Mouse (Mus musculus): Measurements from ENCODE around the gene Magi2.
A peak's percentile ranks its signal among the peaks of the same experiment; 100 is the strongest.
"Not testable (repeated sequence)": the region's sequence is repeated elsewhere in the genome, so short reads cannot be mapped to it uniquely, and the experiment has no call there.

Gene Magi2

DNA sequence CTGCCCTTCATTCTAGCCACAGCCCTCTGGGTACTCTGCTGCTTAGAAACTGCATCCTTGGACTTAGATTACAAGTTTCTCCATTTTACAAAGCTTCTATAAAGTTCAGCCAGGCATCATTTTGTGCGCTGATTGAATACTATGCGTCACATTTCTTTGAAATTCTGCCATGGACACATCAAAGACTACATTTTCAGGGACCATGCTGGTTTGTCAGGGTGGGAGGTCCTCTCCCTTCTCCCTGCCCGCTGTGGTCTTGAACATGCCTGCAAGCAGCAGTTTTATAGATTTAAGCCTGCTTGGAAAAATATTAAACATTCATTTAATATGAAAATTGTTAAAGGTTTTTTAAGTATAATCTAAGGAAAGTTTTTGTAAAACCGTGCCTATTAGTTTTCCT lies 1030.6 kb downstream of the Magi2 start:
- no peak for DNase-seq

DNA sequence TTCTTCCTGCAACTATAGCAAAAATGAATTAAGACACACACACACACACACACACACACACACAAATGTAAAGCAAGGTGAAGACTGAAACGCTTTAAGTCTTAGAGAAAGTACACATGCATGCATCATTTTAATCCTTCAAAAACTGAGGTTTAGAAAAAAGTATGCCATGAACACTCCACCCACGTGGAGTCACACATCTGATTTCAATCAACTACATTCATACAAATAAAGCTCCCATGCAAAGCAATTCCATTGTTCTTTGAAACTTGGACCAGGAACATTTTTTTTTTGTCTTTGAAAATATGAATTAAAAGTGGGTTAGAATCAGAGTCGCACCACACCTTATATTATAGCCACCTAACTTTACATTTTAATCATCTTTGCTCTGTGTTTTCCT lies 1032.9 kb downstream of the Magi2 start:
- DNase-seq: no peak

DNA sequence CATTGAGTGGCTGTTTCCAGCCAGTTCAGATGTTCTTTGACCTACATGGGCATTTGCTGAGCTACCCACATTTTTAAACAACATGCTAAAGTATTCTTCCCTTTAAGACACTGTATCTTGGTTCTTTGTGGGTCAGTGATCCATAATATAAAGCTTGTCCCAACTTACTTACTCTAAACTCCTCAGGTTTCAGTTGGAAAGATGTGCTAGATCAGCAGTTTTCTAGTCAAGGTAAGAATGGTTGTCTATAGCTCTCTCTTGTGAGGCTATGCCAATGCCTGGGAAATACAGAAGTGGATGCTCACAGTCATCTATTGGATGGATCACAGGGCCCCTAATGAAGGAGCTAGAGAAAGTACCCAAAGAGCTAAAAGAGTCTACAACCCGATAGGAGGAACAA lies 1045.8 kb downstream of the Magi2 start:
- not testable (repeated sequence) for DNase-seq

DNA sequence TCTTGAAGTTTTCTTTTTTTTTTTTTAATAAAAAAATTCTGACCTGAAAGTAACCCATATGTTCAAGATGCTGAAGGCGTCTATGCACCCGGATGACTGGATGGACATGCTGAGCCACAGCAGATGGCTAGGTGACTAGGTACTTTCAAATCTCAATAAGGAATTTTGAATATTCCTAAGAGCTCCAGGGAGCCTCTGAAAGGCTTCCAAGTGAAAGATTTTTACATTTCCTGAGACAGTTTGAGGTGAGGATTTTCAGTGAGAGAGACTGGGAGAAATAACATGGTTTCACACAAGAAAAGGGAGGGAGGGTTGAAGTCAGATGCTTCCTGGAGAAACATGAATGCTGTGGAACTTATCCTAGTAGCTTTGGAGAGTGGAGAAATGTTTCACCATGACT lies 1048.8 kb downstream of the Magi2 start:
- no peak for DNase-seq

DNA sequence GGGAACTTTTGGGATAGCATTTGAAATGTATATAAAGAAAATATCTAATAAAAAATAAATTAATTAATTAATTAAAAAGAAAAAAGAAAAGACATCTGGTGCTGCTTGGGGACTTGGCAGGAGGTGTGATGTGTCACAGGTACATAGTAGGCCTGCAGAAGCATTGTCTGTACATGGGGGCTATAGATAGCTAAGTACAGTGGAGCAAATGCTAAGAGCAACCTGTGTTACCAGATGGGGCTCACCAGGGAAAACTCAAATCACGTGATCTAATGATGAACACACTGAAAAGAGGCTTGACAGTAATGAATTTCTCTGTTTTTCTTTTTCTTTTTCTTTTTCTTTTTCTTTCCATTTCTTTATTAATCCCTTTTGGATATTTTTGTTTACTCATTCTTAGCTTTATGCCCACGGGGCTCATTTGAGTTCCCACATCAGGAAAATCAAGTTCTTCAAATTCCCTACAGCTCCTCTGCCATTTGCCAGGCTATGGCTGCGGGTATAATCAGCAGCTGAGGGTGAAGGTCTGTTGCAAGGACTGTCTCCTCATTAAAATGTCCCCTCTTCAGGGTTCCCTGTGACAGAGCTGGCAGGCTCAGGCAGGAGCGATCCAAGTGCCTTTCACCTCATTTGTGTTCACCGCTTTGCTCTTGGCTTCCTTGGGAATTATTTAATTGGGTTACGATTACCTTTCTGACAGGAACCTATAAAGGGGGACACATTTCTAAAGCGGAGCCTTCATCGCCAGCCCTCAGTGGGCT lies 1058.4 kb downstream of the Magi2 start:
- DNase-seq: no peak

DNA sequence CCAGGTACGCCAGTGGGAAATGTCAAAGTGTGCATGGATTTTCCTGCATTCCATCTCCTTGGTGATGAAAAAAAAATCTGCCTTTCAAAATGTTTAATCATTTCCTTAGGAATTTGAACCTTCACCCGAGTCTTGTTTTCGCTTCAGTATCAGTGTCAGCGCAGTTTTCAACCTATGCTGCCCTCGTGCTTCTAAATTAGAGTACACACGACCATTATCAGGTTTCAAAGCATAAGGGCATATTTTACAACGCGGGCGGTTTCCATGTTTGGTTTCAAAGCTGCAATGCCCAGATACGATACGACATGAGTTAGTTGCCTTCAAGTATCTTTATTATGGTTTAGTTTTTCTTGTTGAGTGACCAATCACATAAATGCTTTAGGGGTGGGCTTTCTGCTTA lies 1067.7 kb downstream of the Magi2 start:
- DNase-seq: no peak

DNA sequence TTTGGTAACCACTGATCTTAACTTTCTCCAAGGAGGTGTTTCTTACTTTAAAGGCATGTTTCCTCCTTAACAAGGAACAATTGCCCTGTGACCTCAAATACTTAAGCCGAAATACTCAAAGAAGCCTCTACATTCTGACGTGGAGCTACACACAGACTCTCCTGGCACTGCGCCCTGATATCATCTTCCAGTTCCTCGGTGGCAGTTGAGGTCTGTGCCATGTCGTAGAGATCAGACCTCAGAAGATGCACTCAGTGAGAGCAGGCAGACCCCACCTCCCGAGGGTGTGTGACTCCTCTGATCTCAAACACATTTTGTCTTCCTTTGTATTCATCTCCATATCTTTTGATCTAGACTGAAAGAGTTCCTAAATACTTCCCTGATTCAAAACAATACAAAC lies 1073.0 kb downstream of the Magi2 start:
- no peak for DNase-seq

DNA sequence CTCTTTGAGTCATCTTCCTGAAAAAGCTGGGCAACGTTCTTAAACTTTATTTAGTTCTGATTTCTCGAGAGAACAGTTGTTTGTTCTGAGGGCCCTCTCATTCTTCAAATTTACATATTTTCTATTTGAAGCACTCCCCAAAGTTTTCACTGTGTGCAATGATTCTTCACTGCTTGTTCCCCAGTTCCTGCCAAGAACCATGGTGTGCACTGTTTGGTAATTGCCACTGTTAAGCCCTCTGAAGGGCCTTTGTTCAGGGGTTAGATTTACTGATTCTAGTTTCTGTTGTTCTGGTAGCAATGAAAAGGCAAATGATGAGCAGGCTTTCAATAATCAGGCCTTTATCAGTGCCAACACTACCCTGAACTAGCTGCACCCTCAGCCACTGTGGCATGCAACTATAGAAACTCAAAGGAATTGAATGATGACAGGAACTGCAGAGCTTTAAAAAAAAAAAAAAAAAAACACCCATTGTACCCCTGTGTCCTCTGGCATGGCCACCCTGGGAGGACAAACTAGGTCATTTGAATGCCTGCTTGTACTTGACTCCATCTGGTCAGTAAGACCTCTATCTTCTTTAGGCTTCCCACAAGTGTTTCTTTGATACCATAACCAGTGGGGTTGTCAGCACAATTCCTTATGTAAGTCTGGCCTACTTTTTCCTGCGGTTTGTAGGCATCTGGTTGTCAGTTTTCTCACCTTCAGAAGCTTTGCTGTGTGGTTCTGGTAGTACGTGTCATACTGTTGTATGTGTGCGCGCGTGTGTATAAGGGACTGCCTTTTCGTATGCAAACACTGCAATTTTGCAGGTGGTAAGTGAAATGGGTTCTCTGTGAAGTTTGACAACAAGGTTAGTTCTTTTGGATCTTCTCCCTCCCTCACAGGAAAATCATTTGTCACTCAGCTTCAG lies 1076.5 kb downstream of the Magi2 start:
- no peak for DNase-seq

DNA sequence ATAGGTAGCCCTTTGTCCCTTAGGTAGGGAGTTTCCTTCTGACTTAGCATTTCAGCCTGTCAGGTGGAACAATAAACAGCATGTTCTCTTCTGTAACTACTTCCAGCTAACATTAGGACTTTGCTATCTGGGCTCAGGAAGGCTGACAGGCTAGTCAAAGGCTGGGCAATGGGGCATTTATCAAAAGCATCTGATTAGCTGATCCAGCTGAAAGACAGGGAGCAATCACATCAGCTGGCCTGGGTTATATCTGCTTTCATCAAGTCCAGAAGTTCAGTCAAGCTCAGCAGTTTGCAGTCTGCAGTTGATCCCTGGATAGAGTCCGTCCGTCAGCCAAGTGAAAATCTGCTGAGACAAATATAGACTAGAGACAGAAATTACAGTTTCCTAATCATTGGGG lies 1094.1 kb downstream of the Magi2 start:
- DNase-seq: no peak

DNA sequence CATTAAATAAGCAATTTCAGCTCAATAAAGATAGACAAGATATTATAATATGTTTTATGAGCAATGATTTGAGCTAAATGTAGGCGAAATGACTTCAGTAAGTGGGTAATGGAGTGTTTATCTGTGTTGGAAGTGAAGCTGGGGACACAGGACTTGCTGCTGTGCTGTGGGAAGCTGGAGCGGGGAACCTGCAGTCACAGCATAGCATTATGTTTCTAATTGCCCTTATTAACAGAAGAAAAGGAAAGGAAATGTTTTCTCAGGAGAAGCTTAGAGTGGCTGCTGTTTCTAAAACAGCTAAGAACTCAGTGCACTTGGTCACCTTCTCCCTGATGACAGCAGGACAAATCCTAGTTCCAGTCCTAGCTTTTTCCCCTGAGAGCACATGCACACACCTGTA lies 1098.5 kb downstream of the Magi2 start:
- DNase-seq: no peak

DNA sequence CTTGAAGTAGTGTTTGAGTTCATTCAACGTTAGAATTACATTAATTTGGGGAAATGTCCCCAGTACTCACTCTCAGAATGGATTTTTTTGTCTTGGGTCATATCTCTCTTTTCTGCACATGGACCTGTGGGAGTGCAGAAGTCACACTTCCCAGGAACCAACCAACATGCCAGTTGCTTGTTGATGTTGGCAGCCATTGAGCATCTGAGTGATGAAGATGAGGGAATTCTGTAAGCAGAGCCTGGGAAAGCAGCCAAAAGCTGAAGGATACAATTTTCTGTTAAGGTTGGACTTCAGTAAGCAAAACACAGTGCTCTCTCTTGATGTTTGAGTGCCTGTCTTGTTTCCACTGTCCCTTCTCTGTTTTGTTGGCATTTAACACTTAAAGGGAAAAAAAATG lies 1102.1 kb downstream of the Magi2 start:
- DNase-seq: no peak

DNA sequence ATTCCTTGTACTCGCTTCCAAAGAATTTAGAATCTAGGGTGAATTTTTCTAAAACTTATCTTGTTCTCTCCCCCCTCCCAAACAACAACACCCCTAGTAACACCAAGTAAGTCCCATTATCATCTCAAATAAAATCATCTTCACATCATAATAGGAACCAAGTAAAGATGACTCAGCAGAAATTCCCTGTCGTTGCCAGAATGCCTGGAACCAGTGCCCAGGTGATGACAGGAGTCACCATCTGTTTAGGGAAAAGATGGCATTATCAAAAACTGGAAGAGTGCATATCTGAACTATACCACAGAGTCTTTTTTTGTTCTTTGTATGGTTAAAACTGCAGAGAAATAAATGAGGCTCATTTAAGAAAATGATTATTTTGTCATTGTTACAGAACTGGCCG lies 1103.2 kb downstream of the Magi2 start:
- DNase-seq: no peak

DNA sequence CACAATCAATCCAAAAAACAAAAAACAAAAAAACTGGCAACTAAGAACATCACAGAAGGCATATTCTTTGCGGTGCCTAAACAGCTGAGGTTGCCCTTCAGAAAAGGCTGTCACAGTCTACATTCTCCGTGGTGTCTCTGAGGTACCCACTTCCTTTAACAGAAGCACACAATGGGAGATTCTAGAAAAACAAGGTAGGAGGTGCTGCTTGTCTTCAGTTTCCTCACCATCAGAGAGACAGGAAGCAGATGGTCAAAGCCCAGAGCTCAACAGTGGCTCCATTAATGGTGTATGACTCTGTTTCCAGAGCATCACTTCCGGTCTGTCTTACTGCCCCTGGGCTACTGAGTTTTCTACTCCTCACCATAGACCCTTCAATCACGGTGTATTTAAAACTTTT lies 1105.7 kb downstream of the Magi2 start:
- DNase-seq: no peak

DNA sequence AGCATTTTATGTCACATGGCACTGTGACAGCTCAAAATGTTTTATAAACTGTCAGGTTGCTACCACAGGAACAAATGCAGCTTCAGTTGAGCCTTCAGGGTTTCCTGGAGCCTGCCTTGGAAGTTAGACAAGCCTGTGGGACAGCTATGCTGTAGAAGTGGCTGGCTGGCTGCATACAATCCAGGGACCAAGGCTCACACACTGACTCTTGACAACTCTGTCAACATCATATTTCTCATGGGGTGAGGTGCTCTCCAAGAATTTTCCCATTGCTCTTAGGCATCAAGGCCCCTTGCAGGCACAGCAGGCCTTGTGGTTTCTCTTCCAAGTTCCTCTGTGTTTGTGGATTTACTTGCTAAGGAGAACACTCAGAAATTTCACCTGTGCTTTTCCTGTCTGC lies 1107.7 kb downstream of the Magi2 start:
- no peak for DNase-seq

DNA sequence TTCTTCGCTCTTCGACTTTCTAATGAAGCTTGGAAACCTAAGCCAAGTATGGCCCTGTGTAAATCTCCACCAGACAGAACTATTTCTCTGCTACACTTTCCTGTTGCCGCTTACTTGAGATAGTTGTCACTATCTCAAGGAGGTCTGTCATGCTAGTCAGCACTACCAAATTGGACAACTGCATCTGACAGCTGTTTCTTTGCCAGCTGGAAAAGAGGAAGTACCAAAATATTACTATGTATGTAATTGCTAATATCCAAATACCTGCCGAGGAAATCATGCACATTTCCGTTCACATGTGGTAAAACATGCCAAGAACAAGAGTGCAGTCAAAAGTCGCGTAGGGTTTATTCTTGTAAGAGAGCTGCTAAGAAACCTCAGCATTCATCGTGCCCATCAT lies 1126.1 kb downstream of the Magi2 start:
- DNase-seq: no peak

DNA sequence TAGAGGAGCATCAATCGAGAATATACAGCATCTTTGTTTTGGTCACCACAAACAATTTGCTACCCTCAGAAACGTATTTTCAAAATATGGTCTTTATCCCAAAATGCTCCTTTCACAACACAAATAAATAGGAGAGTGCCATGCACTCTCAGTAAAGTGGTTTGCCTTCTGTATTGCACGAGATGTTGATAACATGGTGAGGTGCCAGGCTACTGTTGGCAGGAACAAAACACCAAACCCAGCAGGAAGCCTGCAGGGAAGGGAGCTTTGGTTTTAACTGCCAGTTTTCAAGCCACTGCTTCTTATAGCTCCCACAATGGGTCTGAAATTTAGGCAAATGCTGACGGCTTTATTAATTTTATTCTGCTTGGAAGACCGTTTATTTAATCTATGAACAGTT lies 1131.6 kb downstream of the Magi2 start:
- no peak for DNase-seq

DNA sequence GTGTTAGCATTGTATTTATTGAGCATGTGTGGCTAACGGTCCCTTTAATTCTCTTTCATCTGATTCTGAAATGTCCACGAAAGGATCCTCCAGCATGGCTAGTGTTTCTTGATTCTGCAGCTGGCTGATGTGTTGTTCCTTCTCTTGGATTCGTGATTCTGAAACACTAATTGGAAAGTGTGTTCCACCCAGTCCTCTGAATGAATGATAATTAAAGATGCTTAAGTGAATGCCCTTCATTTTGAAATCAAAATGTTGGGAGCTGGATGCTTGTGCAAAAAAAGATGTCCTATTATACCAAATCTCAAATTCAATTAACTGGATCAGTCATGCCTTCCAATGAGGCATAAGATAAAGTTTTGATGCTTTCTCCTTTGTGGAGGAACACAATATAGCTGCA lies 1132.2 kb downstream of the Magi2 start:
- no peak for DNase-seq

DNA sequence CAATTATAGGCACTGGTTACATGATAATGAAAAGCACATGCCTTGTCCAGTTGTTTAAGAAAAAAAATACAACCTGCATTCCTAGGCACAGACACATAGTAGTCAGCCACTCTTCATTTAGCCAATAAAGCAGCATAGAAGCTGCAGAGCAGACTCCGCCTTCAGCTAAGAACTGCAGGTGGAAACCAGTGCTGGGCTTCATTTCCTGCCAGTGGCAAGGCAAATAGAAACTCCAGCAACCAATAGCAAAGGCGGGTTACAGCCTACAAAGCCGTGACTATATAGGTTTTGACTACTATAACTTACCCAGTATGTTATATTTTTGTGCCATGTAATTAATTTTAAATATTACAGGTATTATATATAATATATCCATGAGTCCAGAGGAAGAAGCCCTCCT lies 1135.3 kb downstream of the Magi2 start:
- no peak for DNase-seq

DNA sequence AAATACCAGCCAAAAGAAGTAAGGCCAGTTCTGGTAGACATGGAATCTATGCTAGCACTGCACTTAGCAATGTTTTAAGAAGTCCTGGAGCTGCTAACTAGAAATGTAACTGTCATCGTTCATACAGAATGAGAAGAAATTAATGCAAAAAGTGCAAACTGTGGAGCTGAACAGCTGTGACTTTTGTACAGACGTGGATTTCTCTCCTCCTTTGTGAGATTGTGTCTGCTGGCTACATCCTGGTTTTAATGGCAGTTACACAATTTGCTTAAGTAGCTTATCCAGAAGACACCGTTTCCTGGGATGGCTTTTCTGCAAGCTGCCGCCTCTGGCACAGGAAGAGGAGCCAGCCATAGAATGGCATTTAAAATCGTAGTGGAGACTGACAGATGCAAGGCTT lies 1136.4 kb downstream of the Magi2 start:
- no peak for DNase-seq

DNA sequence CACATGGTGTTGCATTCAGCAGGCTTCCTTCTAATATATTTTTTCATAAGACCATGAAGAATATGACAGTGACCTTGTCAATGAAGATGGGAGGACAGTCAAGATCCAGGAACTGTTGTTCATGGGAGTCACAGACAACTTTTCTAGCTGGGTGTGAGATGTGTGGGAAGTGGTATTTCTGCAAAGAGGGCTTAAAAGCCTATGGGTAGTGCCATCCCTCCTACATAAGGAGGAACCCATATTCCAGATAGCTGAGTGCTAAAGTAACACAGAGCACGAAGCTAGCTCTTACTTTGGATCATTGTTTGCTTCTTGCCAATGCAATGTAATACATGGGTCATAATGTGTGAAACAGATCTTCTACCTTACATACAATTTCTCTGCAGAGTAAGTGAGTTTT lies 1146.8 kb downstream of the Magi2 start:
- no peak for DNase-seq

DNA sequence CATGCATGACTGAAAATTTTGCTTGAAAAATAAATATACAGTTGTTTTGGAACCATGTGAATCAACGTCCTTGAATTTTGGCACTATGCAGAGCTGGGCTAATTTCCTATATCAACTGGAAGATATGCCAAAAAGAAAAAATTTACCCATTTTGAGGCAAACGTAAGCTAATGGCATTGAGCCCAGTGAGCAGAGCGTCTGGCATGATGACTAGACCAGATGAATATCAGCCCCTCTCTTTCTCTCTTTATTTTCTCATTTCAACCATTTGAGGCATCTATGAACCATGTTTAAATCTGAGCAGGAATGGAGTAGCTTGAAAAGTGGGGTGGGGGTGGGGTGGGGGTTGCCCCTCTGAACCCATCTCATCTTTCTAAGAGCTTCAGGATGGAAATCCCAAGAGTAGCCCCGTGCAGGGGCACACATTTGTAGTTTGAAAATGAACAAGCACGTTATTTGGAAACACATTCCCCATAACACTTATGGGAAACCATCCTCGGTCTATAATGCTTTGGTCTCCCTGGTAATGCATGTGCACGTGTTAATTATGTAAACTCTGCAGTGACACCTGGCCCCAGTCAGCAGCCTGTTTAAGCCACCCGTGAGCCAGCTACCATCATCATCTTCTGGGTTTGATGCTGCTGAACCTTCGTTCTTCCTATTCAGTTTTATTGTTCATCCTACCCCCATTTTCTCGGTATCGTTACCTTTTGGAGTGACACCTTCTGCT lies 1151.4 kb downstream of the Magi2 start:
- DNase-seq: no peak

DNA sequence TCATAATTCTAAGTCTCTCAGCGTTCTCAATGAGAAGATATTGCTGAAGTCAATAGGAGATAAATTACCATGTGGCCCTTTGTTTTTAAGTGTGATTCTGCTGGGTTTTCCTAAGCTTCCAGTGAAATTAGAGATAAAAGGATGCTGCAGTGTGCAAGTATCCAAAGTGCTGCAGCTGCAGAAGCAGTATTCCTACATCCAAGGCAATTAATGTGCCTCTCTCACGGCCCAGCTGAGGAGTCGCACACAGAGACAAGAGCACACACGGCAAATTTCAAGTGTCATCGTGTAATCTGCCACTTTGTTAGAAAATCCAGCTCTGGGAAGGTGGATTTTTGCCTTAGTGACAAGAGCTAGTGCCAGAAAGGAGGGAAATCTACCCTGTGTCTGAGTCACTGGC lies 1177.7 kb downstream of the Magi2 start:
- DNase-seq: no peak

DNA sequence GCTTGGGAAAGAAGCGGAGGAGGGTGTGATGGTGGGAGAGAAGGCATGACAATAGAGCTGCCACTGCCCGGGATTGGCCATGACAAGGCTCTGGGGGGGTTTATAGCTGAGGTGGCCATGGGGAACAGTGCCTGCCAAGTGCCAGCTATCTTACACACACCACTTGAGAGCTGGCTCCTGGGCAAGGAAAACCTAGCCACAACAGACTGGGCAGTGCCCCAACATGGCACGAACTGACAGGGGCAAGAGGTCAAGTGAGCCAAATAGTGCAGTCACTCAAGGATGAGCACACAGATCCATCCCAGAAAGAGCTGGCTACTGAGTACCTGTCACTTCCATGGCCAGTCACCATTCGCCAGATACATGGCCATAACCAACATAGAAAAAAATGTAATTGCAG lies 1179.8 kb downstream of the Magi2 start:
- DNase-seq: peak; percentile 96

DNA sequence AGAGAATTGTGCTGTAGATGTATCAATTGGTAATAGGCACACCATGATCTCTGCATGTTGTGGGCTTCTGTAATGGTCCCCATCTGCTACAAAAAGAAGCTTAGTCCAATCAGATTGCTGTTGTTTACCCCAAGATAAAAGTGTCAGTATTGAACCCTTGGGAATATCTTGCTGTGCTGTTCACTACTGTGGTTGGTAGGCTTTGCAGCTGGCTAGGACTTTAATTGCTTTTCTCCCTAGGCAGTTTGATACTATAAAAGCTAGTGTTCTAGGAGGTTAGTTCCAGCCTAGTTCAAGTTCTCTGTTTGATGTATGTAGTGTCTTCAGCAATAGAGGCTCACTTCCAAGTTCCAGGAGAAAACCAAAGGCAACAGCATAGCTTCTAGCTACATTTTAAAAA lies 1188.5 kb downstream of the Magi2 start:
- no peak for DNase-seq
